Mouse (Mus musculus) spleen, adult 2 months (tissue): ENCODE data around the gene Pdzrn4.

Source experiments
- CTCF ChIP-seq: fragments of 200-500 bp; IDR thresholded peaks from 2 replicates; pipeline ENCODE4 v1.5.1; 2011; ENCODE audit warnings: mild to moderate bottlenecking, inconsistent platforms; ENCODE audit not compliant: insufficient read depth, insufficient read length, insufficient replicate concordance; ENCODE audit errors: extremely low read depth
- POLR2A ChIP-seq: fragments of 200-500 bp; IDR thresholded peaks from 2 replicates; pipeline ENCODE4 v1.6.1; 2011; ENCODE audit warnings: low read depth, low read length, inconsistent platforms

DNA sequence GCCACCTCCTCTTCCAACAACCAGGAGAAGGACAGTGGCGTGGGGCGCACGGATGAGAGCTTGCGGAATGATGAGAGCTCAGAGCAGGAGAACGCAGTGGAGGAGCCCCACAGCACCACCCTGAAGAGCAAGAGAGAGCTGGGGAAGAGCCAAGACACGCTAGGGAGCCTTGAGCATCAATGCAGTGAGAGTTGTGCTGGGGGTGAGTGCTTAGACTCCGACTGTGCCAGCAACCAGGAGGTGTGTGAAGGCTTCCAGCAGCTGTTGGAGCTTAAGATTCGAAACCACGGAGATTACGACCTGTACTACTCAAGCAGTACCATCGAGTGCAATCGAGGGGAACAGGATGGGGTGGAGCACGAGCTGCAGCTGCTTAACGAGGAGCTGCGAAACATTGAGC lies 372.9 kb downstream of the Pdzrn4 start:
- TF ChIP-seq CTCF: no peak
- no peak for TF ChIP-seq POLR2A
